Mouse (Mus musculus) kidney, postnatal 25 days (tissue): ENCODE results near the gene Pmvk.
A peak's percentile ranks its signal among the peaks of the same experiment; 100 is the strongest.

ENCODE experiments used
- DNase-seq, 2 experiments: peaks; one replicate each; pipeline ENCODE4 v3.0.0; 2021; ENCODE audit warnings: mixed read lengths in 2 of 2

Pmvk gene

DNA sequence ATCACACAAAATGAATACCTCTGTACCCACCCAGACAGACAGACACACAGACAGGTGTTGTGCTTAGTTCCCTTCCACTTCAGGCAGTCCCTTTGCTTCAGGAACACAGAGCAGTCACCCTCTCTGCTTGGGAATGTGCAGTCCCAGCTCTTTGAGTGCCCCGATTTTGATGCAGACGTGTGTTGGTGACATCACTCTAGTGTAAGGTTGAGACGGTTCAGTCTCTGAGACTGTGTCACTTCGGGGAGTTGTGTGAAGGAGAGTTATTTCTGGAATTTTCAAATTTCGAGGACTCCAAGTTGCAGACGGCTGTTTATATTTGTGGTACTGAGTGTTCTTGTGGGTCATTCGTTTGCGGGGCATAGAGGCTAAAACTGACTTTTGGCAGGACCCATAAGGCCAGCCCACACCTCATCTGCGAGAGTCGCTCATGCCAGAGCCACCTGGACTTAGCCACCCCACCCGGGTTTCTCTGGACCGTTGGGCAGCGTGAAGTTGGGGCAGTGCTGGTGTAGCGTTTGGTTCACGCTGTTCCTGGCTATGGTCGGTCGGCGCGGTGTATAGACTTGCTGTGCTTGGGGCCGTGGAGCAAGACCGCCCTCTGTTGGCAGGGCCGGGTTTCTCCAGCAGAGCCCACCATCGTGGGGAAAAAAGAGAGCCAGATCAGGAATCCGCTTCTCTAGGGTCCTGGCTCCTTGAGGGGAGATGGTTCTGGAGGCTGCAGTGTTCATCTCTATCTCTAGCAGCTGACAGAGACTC is 30.6 kb downstream of the Pmvk start:
- DNase-seq, result peak; percentile 81 to 83

DNA sequence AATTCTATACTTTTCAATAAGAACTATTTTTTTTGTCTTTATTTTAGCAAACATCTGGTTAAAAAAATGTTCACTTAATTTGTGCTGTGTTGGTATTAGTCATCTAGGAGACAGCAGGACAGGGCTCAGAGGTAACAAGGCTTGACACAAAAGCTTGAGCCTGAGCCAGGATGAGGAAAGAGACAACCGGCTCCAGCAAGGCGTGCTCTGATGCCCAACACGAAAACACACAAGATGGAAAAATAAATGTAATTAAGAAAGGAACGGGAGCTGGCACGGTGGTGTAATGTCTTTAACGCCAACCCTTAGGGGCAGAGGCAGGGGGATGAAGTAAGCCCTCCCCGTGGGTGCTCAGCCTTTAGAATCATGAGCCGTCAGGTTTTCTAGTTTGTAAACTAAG is 31.8 kb downstream of the Pmvk start:
- no peak for DNase-seq

GRCm38 (mm10) chr3:89486916-89487702 is 32.8 kb downstream of the Pmvk start:
- no peak for DNase-seq

- DNase-seq, result no peak
These were observed 36.4 kb downstream of the Pmvk start for GRCm38 (mm10) chr3:89490790-89491189.

GRCm38 (mm10) chr3:89491559-89491958 is 37.2 kb downstream of the Pmvk start:
- no peak for DNase-seq

- peak; percentile 70 to 91 for DNase-seq
These were observed 38.4 kb downstream of the Pmvk start for GRCm38 (mm10) chr3:89492701-89493151.

DNA sequence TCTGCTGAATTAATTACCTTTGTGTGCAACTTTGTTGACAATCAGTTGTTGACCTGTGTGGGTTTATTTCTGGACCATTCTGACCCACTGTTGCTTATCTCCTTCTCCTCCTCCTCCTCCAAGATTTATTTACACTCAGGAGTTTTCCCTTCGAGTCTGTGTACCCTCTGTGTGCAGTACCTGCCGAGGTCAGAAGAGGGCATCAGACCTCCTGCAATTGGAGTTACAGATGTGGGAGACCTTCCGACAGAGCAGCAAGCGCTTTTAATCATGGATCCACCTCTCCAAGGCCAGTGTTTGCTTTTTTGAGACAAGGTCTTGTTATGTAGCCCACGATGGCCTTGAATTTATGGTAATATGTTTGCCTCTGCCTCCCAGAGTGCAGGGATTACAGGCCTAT is 40.3 kb downstream of the Pmvk start:
- DNase-seq, result no peak

DNA sequence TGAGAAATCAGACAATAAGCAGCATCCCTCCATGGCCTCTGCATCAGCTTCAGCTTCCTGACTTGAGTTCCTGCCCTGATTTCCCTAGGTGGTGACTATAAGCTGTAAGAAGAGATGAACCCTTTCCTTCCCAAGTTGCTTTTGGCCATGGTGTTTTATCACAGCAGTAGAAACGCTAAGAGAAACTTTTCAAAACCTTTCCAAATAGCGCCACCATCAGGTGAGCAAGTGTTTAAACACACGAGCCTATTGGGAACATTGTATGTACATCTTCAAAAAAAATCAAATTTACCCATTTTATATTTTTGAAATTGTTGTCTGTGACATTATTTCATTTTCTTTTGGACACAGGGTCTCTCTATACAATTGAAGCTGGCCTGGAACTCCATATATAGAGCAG is 42.0 kb downstream of the Pmvk start:
- DNase-seq, result no peak

- DNase-seq, result no peak
These were observed 45.4 kb downstream of the Pmvk start for GRCm38 (mm10) chr3:89499696-89500095.

GRCm38 (mm10) chr3:89501486-89501885 is 47.1 kb downstream of the Pmvk start:
- no peak for DNase-seq

DNA sequence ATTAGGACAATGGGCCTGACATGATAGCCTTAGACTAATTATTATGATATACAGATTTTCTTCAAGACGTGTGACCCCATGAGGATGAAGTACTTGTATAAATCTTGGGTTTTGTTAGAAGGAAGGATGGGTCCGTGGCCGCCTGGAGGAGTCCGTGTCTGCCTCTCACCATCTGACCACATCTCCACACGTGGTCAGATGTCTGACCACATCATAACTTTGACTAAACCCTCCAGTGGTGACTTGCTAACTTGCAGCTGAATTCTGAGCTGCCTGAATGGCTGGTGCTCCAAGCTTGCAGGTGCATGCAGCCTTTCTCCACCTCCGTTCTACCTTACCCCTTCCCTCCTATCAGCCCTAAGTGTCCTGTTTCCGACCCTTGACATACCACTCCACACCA is 48.2 kb downstream of the Pmvk start:
- no peak for DNase-seq

GRCm38 (mm10) chr3:89508041-89508440 is 53.7 kb downstream of the Pmvk start:
- no peak for DNase-seq

DNA sequence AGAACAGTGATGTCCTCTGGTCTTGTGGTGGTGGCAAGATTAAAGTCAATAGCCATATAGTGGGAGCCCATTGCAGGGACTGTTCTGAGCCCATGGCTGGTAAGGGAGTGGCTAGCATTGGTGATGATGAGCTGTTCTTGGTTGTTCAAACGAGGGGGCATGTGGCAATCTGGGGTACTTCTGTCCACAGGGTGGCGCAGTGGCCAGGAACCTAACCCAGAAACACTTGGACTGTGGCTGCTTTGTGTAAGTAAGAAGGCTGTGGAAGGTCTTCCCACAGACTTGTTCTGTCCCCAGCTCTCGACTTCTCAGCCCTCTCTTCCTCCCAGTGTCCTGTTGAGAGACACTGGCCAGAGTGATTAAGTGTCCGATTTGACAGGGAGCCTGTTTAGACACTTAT is 56.6 kb downstream of the Pmvk start:
- peak in 1 of 2 experiments; percentile 53 for DNase-seq

DNA sequence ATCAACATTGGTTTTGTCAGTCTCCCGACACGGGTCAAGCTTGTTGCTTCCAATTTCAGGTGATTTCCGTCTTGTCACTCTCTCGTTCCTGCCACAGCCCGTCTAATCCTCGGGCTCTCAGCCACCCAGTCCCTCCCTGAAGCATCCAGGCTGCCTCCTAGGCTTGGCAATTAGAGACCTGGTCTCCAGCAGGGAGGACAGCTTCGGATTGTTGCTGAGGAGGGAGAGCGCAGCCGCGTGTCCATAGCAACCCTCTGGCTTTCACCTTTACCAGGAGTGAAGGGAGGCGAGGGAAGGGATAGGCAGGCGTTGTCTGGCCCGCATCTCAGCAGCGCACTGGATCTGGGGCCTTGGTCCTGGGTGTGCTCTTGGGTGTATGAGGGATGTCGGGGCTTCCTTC is 57.1 kb downstream of the Pmvk start:
- DNase-seq, result no peak

GRCm38 (mm10) chr3:89512225-89512624 is 57.9 kb downstream of the Pmvk start:
- DNase-seq, result no peak

DNA sequence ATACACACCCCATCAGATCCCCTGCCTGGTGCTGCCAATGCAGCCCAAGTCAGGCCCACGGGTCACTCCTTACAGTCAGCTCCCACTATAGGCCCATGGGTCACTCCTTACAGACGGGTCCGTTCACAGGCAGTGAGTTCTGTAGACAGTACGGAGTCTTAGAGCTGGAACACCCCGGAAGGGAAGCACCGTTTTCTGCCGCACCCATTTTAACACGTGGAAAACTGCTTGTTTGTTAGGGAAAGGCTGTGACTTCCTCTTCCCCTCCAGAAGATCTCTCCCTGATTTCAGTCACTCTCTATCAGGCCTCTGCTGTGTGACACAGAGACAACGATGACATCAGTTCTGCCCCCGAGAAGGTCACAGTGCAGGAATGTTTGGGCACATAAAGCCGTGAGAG is 61.1 kb downstream of the Pmvk start:
- DNase-seq, result no peak

GRCm38 (mm10) chr3:89516321-89516720 is 62.0 kb downstream of the Pmvk start:
- no peak for DNase-seq
